Mouse (Mus musculus) ES-E14 (cell line): ENCODE measurements around the gene Clec16a.

Source experiments
- CHD2 ChIP-seq: IDR thresholded peaks from 2 replicates; pipeline ENCODE4 v1.6.1; 2014; ENCODE audit warnings: mild to moderate bottlenecking, low read depth, low read length, inconsistent platforms
- HCFC1 ChIP-seq: IDR thresholded peaks from 2 replicates; pipeline ENCODE4 v1.6.1; 2012; ENCODE audit warnings: low read length, inconsistent platforms, borderline replicate concordance; ENCODE audit not compliant: insufficient read depth
- MAFK ChIP-seq: IDR thresholded peaks from 2 replicates; pipeline ENCODE4 v1.6.1; 2014; ENCODE audit warnings: mild to moderate bottlenecking, low read depth, low read length, inconsistent platforms; ENCODE audit not compliant: insufficient read depth
- ZC3H11A ChIP-seq: IDR thresholded peaks from 2 replicates; pipeline ENCODE4 v1.6.1; 2012; ENCODE audit warnings: low read depth, mild to moderate bottlenecking, inconsistent platforms, low read length, borderline replicate concordance
- ZNF384 ChIP-seq: IDR thresholded peaks from 2 replicates; pipeline ENCODE4 v1.6.1; 2012; ENCODE audit warnings: low read depth, low read length, inconsistent platforms

GRCm38 (mm10) chr16:10661385-10661784 lies 116.2 kb downstream of the Clec16a start:
- TF ChIP-seq ZC3H11A = no peak
- no peak for TF ChIP-seq CHD2
- TF ChIP-seq MAFK = no peak
- TF ChIP-seq HCFC1 = no peak
- TF ChIP-seq ZNF384 = no peak
